Mouse (Mus musculus) lung, adult 2 months (tissue): ENCODE data around the gene Angptl2.

Experiments used
- CTCF ChIP-seq: fragments of 200-500 bp; IDR thresholded peaks from 2 replicates; pipeline ENCODE4 v1.5.1; 2011; ENCODE audit warnings: mild to moderate bottlenecking, low read length, control low read depth; ENCODE audit not compliant: insufficient read depth
- POLR2A ChIP-seq: fragments of 200-500 bp; IDR thresholded peaks from 2 replicates; pipeline ENCODE4 v1.6.1; 2011; ENCODE audit warnings: low read depth, mild to moderate bottlenecking, control low read depth, low read length, borderline replicate concordance; ENCODE audit errors: extremely low read depth

- no peak for TF ChIP-seq POLR2A
- TF ChIP-seq CTCF, result no peak
Observed at GRCm38 (mm10) chr2:33237581-33237980, 21.7 kb downstream of the Angptl2 start.
